In the genomic region with DNA sequence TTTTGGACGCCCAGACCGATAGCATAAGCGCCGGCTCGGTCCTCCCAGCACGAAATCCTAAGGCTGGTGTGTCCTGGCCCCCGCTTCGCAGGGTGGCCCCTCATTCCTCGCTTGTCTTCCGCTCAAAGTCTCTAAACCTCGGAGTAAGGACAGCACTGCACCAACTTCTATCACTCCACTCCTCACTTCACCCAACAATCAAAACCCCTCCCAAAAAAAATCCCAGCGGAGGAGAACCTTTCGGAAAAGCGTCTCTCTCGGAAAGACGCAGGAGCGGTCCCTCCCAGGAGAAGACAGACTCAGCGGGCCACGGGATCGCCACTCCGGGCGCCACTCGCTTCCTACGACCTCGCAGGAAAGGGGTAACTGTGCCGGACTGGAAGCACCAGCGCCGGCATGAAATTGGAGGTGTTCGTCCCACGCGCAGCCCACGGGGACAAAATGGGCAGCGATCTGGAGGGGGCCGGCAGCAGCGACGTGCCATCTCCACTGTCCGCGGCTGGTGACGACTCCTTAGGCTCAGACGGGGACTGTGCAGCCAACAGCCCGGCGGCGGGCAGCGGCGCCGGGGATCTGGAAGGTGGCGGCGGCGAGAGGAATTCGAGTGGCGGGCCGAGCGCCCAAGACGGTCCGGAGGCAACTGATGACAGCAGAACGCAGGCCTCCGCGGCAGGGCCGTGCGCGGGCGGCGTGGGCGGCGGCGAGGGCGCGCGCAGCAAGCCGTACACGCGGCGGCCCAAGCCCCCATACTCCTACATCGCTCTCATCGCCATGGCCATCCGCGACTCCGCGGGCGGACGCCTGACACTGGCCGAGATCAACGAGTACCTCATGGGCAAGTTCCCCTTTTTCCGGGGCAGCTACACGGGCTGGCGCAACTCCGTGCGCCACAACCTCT, we compare ENCODE assay signal across 8 mouse cellular contexts. TPM values are rescaled to one million over a fixed set of nuclear protein-coding genes. Genes with fewer than 3 reads are reported as not detected.
A peak's percentile ranks its signal among the peaks of the same experiment; 100 is the strongest.
DNase-seq lines count a peak whose midpoint lies in the region; ATAC-seq and TF ChIP-seq lines count a peak whose summit lies in the region.

A gene (minus strand): TSS at position 813 of the 898 bp plus-strand sequence.

- no peaks in the 10 kb centered on the region for H3K36me3 ChIP-seq in forebrain, postnatal 0 days (ENCODE audit: insufficient read depth)
- H3K36me3 ChIP-seq in intestine, postnatal 0 days (ENCODE audit: control insufficient read depth, insufficient read depth) = no peaks in the 10 kb centered on the region
- no peaks in the 10 kb centered on the region for H3K36me3 ChIP-seq in liver, embryonic 12.5 days

- DNase-seq in left cerebral cortex, postnatal 25 days (ENCODE audit: low spot score in 2 of 2) = peak; percentile 6 to 16
- no peak for DNase-seq in left cerebral cortex, adult 9 months (ENCODE audit: low spot score in 2 of 2)
- DNase-seq in adrenal gland, postnatal 14 days = peak; percentile 38
- peak; percentile 52 for DNase-seq in forebrain, postnatal 0 days
- DNase-seq in monocyte, adult 2 months (ENCODE audit: low read depth in 1 of 2, low spot score in 2 of 2) = peak; percentile 19 to 43
- no peak for DNase-seq in adipocyte (ENCODE audit: low spot score)

- ATAC-seq in forebrain, postnatal 0 days = peak; percentile 66
- ATAC-seq in intestine, postnatal 0 days = peak; percentile 17
- ATAC-seq in liver, embryonic 12.5 days = no peak

- peaks cover 9% of the 10 kb centered on the region; the same call in 1 of the 2 replicates for H3K4me1 ChIP-seq in forebrain, postnatal 0 days (ENCODE audit: insufficient read depth)
- H3K4me1 ChIP-seq in intestine, postnatal 0 days (replicated peaks; ENCODE audit: control insufficient read depth, insufficient read depth, low read length) = no peaks in the 10 kb centered on the region; the same call in 1 of the 2 replicates
- peaks cover 14% of the 10 kb centered on the region; the same call in 1 of the 2 replicates for H3K4me1 ChIP-seq in liver, embryonic 12.5 days

- H3K9me3 ChIP-seq in forebrain, postnatal 0 days (ENCODE audit: low read length) = no peaks in the 10 kb centered on the region
- no peaks in the 10 kb centered on the region for H3K9me3 ChIP-seq in intestine, postnatal 0 days (ENCODE audit: control insufficient read depth)
- H3K9me3 ChIP-seq in liver, embryonic 12.5 days (replicated peaks) = no peaks in the 10 kb centered on the region

- H3K9ac ChIP-seq in forebrain, postnatal 0 days = peak within 1 kb of the TSS; percentile 48
- H3K9ac ChIP-seq in intestine, postnatal 0 days (ENCODE audit: low read depth, low read length) = peak within 1 kb of the TSS; percentile 87
- peak within 1 kb of the TSS; percentile 13; the same call in 1 of the 2 replicates for H3K9ac ChIP-seq in liver, embryonic 12.5 days

- intact Hi-C loops in left cerebral cortex, postnatal 25 days (cut with DNase I) = loop anchor here (2.0 to 5.0 kb wide), 3 partner anchors 60 to 666 kb away; no protein-coding TSS in a partner anchor

- TF ChIP-seq CTCF in forebrain, postnatal 0 days (IDR thresholded peaks at IDR 0.05; ENCODE audit: low read depth) = no peak
- TF ChIP-seq CTCF in intestine, postnatal 0 days (IDR thresholded peaks at IDR 0.05; ENCODE audit: low read depth) = no peak

- H3K27ac ChIP-seq in forebrain, postnatal 0 days (ENCODE audit: low read depth, low read length) = peak within 1 kb of the TSS; percentile 45
- peak within 1 kb of the TSS; percentile 78 for H3K27ac ChIP-seq in intestine, postnatal 0 days (ENCODE audit: low read depth, low read length)
- no peak within 1 kb of the TSS for H3K27ac ChIP-seq in liver, embryonic 12.5 days

- H3K27me3 ChIP-seq in forebrain, postnatal 0 days (ENCODE audit: insufficient read depth, low read length) = peaks cover 87% of the 10 kb centered on the region
- H3K27me3 ChIP-seq in intestine, postnatal 0 days (replicated peaks; ENCODE audit: control insufficient read depth, insufficient read depth, low read length) = peaks cover 19% of the 10 kb centered on the region; the same call in 1 of the 2 replicates
- peaks cover 94% of the 10 kb centered on the region for H3K27me3 ChIP-seq in liver, embryonic 12.5 days (replicated peaks)

- peak within 1 kb of the TSS; percentile 46 for H3K4me3 ChIP-seq in forebrain, postnatal 0 days (ENCODE audit: low read depth, low read length)
- H3K4me3 ChIP-seq in intestine, postnatal 0 days (ENCODE audit: low read depth, low read length) = peak within 1 kb of the TSS; percentile 77
- H3K4me3 ChIP-seq in liver, embryonic 12.5 days = peak within 1 kb of the TSS; percentile 56

- WGBS in forebrain, postnatal 0 days = under 1% methylated on average over 86 of the region's 88 CpGs
- under 1% methylated on average over 80 of the region's 88 CpGs for WGBS in intestine, postnatal 0 days
- 1% methylated on average over 84 of the region's 88 CpGs for WGBS in liver, embryonic 12.5 days (ENCODE audit: insufficient replicate concordance)

- H3K4me2 ChIP-seq in forebrain, postnatal 0 days (ENCODE audit: low read depth) = peak within 1 kb of the TSS; percentile 98
- peak within 1 kb of the TSS; percentile 98 for H3K4me2 ChIP-seq in intestine, postnatal 0 days (replicated peaks; ENCODE audit: low read depth)
- H3K4me2 ChIP-seq in liver, embryonic 12.5 days = peak within 1 kb of the TSS; percentile 83

RNA-seq across cellular contexts. Expression of the gene that starts here (rescaled TPM):
- total RNA-seq in left cerebral cortex, postnatal 25 days (2021) = under 1 TPM; 0.53 to 0.98 TPM
- total RNA-seq in adrenal gland, postnatal 14 days (2021) = not detected in 2 replicates
- 0.69 and 2.8 TPM in 2 replicates for total RNA-seq in forebrain, postnatal 0 days (2014; rRNA removed)
- polyA plus RNA-seq in forebrain, postnatal 0 days (2015; fragmentation: Nextera tagmentation; extraction: Ambion mirVana) = not detected in 2 replicates
- not detected in 2 replicates for polyA plus RNA-seq in intestine, postnatal 0 days (2015; fragmentation: Nextera tagmentation; extraction: Ambion mirVana)
- polyA plus RNA-seq in liver, embryonic 12.5 days (2016; fragmentation: Nextera tagmentation; extraction: Ambion mirVana) = not detected in 2 replicates

Comparison
In these comparisons a context has a peak if more than half of its experiments do, and no peak if none do; other contexts are left out.
1. Peak in DNase-seq in left cerebral cortex, postnatal 25 days; RNA of the gene not detected or under 1 TPM.
2. Peak in DNase-seq in adrenal gland, postnatal 14 days; RNA of the gene not detected or under 1 TPM.
3. Peak in ATAC-seq, H3K4me3 ChIP-seq, H3K27ac ChIP-seq, H3K9ac ChIP-seq and H3K4me2 ChIP-seq in intestine, postnatal 0 days; RNA of the gene not detected or under 1 TPM.
4. DNase-seq: peak in forebrain, postnatal 0 days (single experiment) and monocyte, adult 2 months (2 of 2); none in left cerebral cortex, adult 9 months (0 of 2) and adipocyte (single experiment).
5. H3K9ac ChIP-seq: peak in every context shown above with its lines; median percentile 87 in intestine, postnatal 0 days; 48 in forebrain, postnatal 0 days; 13 in liver, embryonic 12.5 days.
6. Peak in every context shown above with its lines, with median percentiles within 50 percentile points of each other: H3K4me2 ChIP-seq and H3K4me3 ChIP-seq.